Comparison of ENCODE assay signal across 7 mouse cellular contexts in the genomic region with DNA sequence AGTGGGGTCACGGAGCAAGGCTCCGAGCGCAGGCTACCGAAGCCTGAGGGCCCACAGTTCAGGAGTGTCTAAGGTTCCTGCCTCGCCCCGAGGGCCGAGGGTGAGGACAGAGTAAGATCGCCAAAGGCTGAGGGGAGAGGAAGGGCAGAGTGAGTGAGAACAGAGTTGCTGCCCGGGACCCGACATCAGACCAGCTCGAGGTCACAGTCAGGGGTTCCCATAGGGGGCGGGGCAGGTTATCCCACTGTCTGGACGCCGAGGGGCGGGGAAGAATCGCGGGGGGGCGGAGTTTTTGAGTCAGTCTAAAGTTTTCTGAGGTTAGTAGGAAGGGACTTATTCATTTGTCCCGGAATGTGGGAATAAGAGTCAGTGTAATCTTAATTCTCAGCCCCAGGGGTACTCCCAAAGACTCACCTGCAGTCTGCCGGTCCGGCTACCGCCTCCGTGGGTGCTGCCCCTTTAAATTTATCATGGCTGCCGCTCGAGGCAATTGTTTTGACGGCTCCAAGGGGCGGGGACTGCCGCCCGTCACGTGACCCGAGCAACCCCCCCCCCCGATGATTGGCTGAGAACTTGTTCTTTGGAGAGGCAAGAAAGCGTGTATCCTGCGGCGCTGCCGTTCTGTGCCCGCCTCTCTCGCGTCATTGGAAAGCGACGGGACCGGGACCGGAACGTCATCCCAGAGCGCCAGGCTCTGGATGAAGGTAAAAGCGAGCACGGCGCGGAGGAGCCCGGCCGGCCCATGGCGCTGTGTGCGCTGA. TPM values are rescaled to one million over a fixed set of nuclear protein-coding genes. Genes with fewer than 3 reads are reported as not detected.
DNase-seq lines count a peak whose midpoint lies in the region; ATAC-seq lines count a peak whose summit lies in the region.

A gene (minus strand): TSS at position 462 of the 761 bp plus-strand sequence.
A gene (plus strand): TSS at position 669 of the 761 bp plus-strand sequence.

- WGBS in intestine, embryonic 15.5 days: under 1% methylated on average over 53 of the region's 53 CpGs
- WGBS in midbrain, embryonic 10.5 days: under 1% methylated on average over 53 of the region's 53 CpGs

- H3K27me3 ChIP-seq in intestine, embryonic 15.5 days (replicated peaks): no peaks in the 10 kb centered on the region
- no peaks in the 10 kb centered on the region for H3K27me3 ChIP-seq in midbrain, embryonic 10.5 days (ENCODE audit: low read depth, poor library complexity, severe bottlenecking)

- peak; percentile 75 for ATAC-seq in intestine, embryonic 15.5 days

- H3K4me2 ChIP-seq in intestine, embryonic 15.5 days (replicated peaks): peak within 1 kb of the TSS; percentile 75

- peak within 1 kb of the TSS; percentile 85 for H3K4me3 ChIP-seq in intestine, embryonic 15.5 days (replicated peaks)
- peak within 1 kb of the TSS; percentile 80 for H3K4me3 ChIP-seq in midbrain, embryonic 10.5 days

- H3K9me3 ChIP-seq in intestine, embryonic 15.5 days: no peaks in the 10 kb centered on the region
- H3K9me3 ChIP-seq in midbrain, embryonic 10.5 days (replicated peaks): no peaks in the 10 kb centered on the region

- DNase-seq in adrenal gland, adult 2 months: peak; percentile 98
- peak; percentile 99 for DNase-seq in embryo, embryonic 11.5 days (ENCODE audit: low read depth, low spot score)
- peak; percentile 97 to 99 for DNase-seq in gastrocnemius, postnatal 36 days
- peak; percentile 99 to 100 for DNase-seq in left cerebral cortex, postnatal 25 days (ENCODE audit: low spot score in 2 of 2)
- peak; percentile 100 for DNase-seq in midbrain, embryonic 10.5 days (ENCODE audit: low spot score)
- peak; percentile 98 for DNase-seq in right cerebral cortex, postnatal 4 days

- intact Hi-C loops in gastrocnemius, postnatal 36 days (cut with DNase I): no loop called here
- intact Hi-C loops in left cerebral cortex, postnatal 25 days (cut with DNase I): loop anchor here (5.0 kb wide), 2 partner anchors 67 to 98 kb away; a partner anchor contains a TSS

- H3K27ac ChIP-seq in intestine, embryonic 15.5 days: peak within 1 kb of the TSS; percentile 89
- peak within 1 kb of the TSS; percentile 90 for H3K27ac ChIP-seq in midbrain, embryonic 10.5 days (replicated peaks)

- peaks cover 24% of the 10 kb centered on the region for H3K4me1 ChIP-seq in intestine, embryonic 15.5 days (replicated peaks)
- peaks cover 42% of the 10 kb centered on the region for H3K4me1 ChIP-seq in midbrain, embryonic 10.5 days

- peak within 1 kb of the TSS; percentile 92 for H3K9ac ChIP-seq in intestine, embryonic 15.5 days

- peaks cover 16% of the 10 kb centered on the region; the same call in 1 of the 2 replicates for H3K36me3 ChIP-seq in intestine, embryonic 15.5 days
- H3K36me3 ChIP-seq in midbrain, embryonic 10.5 days: peaks cover 37% of the 10 kb centered on the region

RNA-seq across cellular contexts. Expression of the first gene that starts in this region (rescaled TPM):
- total RNA-seq in adrenal gland, adult 2 months (2021): 10 to 100 TPM; 40.9 to 43.1 TPM
- polyA plus RNA-seq in adrenal gland, adult 2 months (2012; rRNA removed): 25.7 and 29.7 TPM in 2 replicates
- total RNA-seq in gastrocnemius, postnatal 36 days (2021): 10 to 100 TPM; 11.7 to 11.8 TPM
- polyA plus RNA-seq in intestine, embryonic 15.5 days (2015; fragmentation: Nextera tagmentation; extraction: Ambion mirVana): 64.6 and 73.2 TPM in 2 replicates
- 10 to 100 TPM; 17.8 to 20.4 TPM for total RNA-seq in left cerebral cortex, postnatal 25 days (2021)
- polyA plus RNA-seq in midbrain, embryonic 10.5 days (2016; fragmentation: Nextera tagmentation; extraction: Ambion mirVana): 33.0 and 40.3 TPM in 2 replicates

RNA-seq across cellular contexts. Expression of the second gene that starts in this region (rescaled TPM):
- total RNA-seq in adrenal gland, adult 2 months (2021): 100 to 1,000 TPM in 1 of 2 experiments, 10 to 100 TPM in 1; 82.9 to 113 TPM
- polyA plus RNA-seq in adrenal gland, adult 2 months (2012; rRNA removed): 343 and 456 TPM in 2 replicates
- 100 to 1,000 TPM in 1 of 2 experiments, 10 to 100 TPM in 1; 99.4 to 102 TPM for total RNA-seq in gastrocnemius, postnatal 36 days (2021)
- polyA plus RNA-seq in intestine, embryonic 15.5 days (2015; fragmentation: Nextera tagmentation; extraction: Ambion mirVana): 148 and 156 TPM in 2 replicates
- total RNA-seq in left cerebral cortex, postnatal 25 days (2021): 10 to 100 TPM; 51.0 to 51.5 TPM
- 126 and 129 TPM in 2 replicates for polyA plus RNA-seq in midbrain, embryonic 10.5 days (2016; fragmentation: Nextera tagmentation; extraction: Ambion mirVana)

Comparison
In these comparisons a context has a peak if more than half of its experiments do, and no peak if none do; other contexts are left out.
1. Peak in every context shown above with its lines: DNase-seq, ATAC-seq, H3K4me3 ChIP-seq and H3K27ac ChIP-seq.